Mouse (Mus musculus): ENCODE results near the gene Prdm12.

DNA sequence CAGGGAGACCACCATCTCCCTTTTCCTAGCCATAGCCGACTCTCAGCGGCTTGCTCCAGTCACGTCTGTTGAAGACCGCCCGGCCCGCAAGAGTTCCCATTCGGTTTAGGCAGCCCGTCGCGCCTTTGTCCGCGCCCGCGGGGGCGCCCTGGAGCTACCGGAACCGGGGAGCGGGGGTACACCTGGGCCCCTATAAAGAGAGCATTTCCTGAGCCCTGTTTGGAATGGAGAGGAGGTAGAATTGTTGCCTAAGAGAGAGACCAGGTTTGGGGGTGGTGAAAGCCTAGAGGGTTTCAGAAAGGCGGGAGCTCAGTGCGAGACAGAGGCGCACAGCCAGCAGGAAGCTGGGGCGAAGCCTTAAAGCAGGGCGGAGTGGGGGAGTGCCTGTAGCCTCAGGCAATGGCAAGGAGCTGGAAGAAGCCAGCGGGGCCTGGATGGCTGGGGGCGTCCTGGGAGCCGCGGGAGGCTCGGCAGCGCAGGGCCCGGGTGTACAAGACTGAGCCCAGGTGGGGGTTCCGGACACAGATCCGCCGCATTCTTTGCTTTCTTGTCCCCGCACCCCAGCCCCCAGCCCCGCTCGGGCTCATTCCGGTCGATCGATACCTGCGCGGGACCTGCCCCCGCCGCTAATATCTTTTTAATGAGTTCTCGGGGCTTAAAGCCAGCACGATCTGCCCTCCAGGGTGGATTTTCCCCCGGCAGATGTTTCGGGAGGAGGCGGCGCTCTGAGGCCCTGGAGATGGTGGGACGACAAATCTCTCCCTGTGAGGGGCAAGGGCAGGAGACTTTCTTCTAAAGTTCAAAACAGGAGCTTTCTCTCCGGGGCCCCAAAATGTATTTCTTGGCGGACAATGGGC lies 4.3 kb upstream of the Prdm12 start:
- TF ChIP-seq CTCF (IDR thresholded peaks at IDR 0.05; ENCODE audit: borderline replicate concordance, insufficient read depth, low read length) (no peak), POLR2A (IDR thresholded peaks at IDR 0.05; ENCODE audit: low read depth, low read length) (no peak)
